Mouse (Mus musculus) frontal cortex, postnatal 10 days (tissue): ENCODE measurements around the gene Gli3.

Experiments used
- DNase-seq, 2 experiments: peaks; one replicate each; pipeline ENCODE4 v3.0.0; 2022; ENCODE audit warnings: low spot score in 2 of 2, mixed read lengths in 1 of 2

Gli3 gene

DNA sequence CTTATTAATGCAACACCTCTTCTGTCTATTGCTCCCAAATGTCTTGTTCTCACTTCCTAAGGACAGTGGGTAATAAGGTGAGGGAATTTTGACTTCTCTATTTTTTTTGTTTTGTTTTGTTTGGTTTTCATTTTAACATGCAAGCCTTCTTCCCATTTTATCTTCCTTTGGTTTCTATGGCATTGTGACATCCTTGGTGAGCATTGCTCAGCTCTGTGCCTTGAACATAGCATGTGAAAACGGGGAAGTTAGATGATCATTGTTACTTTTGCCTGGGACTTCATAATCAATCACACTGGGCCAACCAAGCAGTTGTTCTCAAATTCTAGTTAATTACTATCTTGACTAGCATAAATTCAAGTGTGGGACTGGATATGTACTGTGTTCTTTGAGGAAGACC lies 258.4 kb downstream of the Gli3 start:
- no peak for DNase-seq

GRCm38 (mm10) chr13:15722766-15723379 lies 259.8 kb downstream of the Gli3 start:
- DNase-seq = no peak

GRCm38 (mm10) chr13:15724723-15725122 lies 261.7 kb downstream of the Gli3 start:
- no peak for DNase-seq

GRCm38 (mm10) chr13:15741771-15742170 lies 278.7 kb downstream of the Gli3 start:
- DNase-seq = peak; percentile 50 to 71

- DNase-seq = no peak
Observed at GRCm38 (mm10) chr13:15742308-15742707, 279.3 kb downstream of the Gli3 start.

DNA sequence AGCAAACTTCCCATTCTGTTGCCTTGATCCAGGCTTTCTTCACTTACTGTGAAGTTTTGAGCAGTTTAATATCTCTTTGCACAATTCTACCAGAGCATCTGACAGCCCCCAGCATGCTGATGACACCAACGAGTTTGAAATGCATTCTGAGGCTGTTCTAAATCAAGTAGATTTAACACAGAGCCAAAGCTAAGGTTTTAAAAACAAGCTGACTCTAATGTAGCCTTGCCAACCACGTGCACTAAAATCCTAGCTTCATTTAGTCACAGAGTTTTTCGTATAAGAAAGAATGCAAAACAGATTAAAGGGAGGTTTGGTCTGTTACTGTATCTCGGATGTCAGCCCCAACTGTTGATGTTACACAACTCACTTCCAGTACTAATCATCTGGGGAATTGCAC lies 279.7 kb downstream of the Gli3 start:
- no peak for DNase-seq

GRCm38 (mm10) chr13:15758835-15759632 lies 296.0 kb downstream of the Gli3 start:
- peak; percentile 72 to 88 for DNase-seq

GRCm38 (mm10) chr13:15759633-15760441 lies 296.8 kb downstream of the Gli3 start:
- no peak for DNase-seq

- DNase-seq = no peak
Observed at GRCm38 (mm10) chr13:15762291-15762690, 299.3 kb downstream of the Gli3 start.

- peak in 1 of 2 experiments; percentile 38 for DNase-seq
Observed at GRCm38 (mm10) chr13:15762901-15763417, 299.9 kb downstream of the Gli3 start.

DNA sequence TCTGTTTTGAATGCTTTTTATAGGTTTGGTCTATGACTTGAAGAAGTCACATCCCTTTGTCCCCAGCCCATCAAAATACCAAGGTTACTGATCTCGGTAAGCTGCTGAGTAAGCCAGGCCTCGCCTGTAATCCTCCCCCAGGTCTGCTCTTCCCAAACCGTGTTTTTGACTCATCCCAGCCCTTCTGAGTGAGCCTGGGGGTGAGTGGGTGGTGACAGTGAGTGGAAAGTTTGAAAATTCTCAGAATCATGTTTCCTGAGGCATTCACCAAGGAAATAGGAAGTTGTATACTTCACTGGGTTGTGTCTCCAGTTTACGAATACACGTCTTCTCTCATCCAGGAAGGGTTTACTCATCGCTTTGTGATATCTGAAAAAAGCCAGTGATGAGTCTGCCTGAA lies 314.6 kb downstream of the Gli3 start:
- no peak for DNase-seq
